Mouse (Mus musculus) ES-E14 (cell line): ENCODE results near the gene Xpa. TPM values are rescaled to one million over a fixed set of nuclear protein-coding genes. Genes with fewer than 3 reads are reported as not detected.

ENCODE experiments used
- DNase-seq: peaks from one replicate; pipeline ENCODE4 v3.0.0-alpha.2; 2013; ENCODE audit warnings: low read depth, low spot score
- H3K27ac ChIP-seq: 2 replicates; pipeline ENCODE4 v1.5.1; 2012; ENCODE audit warnings: low read depth, mild to moderate bottlenecking, low read length, moderate library complexity, mixed read lengths; ENCODE audit not compliant: poor library complexity, insufficient read depth, severe bottlenecking
- H3K36me3 ChIP-seq: 2 replicates; pipeline ENCODE4 v1.6.1; 2012; ENCODE audit warnings: mild to moderate bottlenecking, low read length, moderate library complexity, mixed read lengths; ENCODE audit not compliant: control insufficient read depth, poor library complexity, insufficient read depth, severe bottlenecking
- H3K4me1 ChIP-seq, 2 experiments: fragments of 150-350 bp in 1 of 2; sonication (generic) in 1 of 2; 2 replicates each; pipeline ENCODE4 v1.6.1; 2012; ENCODE audit warnings: low read length in 2 of 2, mild to moderate bottlenecking in 1 of 2, mixed read lengths in 1 of 2; ENCODE audit not compliant: control insufficient read depth in 2 of 2, insufficient read depth in 2 of 2, poor library complexity in 1 of 2
- H3K4me3 ChIP-seq, 2 experiments: fragments of 150-350 bp in 1 of 2; sonication (generic) in 1 of 2; 2 replicates each; pipeline ENCODE4 v1.5.1; 2012; ENCODE audit warnings: low read length in 2 of 2, low read depth in 1 of 2, mild to moderate bottlenecking in 1 of 2, mixed read lengths in 1 of 2; ENCODE audit not compliant: insufficient read depth in 1 of 2, poor library complexity in 1 of 2, severe bottlenecking in 1 of 2
- H3K9ac ChIP-seq: 2 replicates; pipeline ENCODE4 v1.6.1; 2012; ENCODE audit warnings: low read depth, mild to moderate bottlenecking, low read length, mixed read lengths; ENCODE audit not compliant: poor library complexity, insufficient read depth, severe bottlenecking
- H3K9me3 ChIP-seq: fragments of 150-350 bp; sonication (generic); 2 replicates; pipeline ENCODE4 v1.6.1; 2012; ENCODE audit warnings: low read depth, mild to moderate bottlenecking, low read length; ENCODE audit not compliant: control insufficient read depth, insufficient read depth
- CHD2 ChIP-seq: IDR thresholded peaks from 2 replicates; pipeline ENCODE4 v1.6.1; 2014; ENCODE audit warnings: mild to moderate bottlenecking, low read depth, low read length, inconsistent platforms
- HCFC1 ChIP-seq: IDR thresholded peaks from 2 replicates; pipeline ENCODE4 v1.6.1; 2012; ENCODE audit warnings: low read length, inconsistent platforms, borderline replicate concordance; ENCODE audit not compliant: insufficient read depth
- MAFK ChIP-seq: IDR thresholded peaks from 2 replicates; pipeline ENCODE4 v1.6.1; 2014; ENCODE audit warnings: mild to moderate bottlenecking, low read depth, low read length, inconsistent platforms; ENCODE audit not compliant: insufficient read depth
- ZC3H11A ChIP-seq: IDR thresholded peaks from 2 replicates; pipeline ENCODE4 v1.6.1; 2012; ENCODE audit warnings: low read depth, mild to moderate bottlenecking, inconsistent platforms, low read length, borderline replicate concordance
- ZNF384 ChIP-seq: IDR thresholded peaks from 2 replicates; pipeline ENCODE4 v1.6.1; 2012; ENCODE audit warnings: low read depth, low read length, inconsistent platforms
- in situ Hi-C, 2 experiments: fragments of 600-800 bp; cut with MboI; formaldehyde crosslinking; loops; one replicate each; pipeline ENCODE4 v1.15.1; 2025; ENCODE audit warnings: low sequenced_read_pairs in 2 of 2, inconsistent platforms in 1 of 2; ENCODE audit not compliant: unreplicated experiment in 2 of 2
- total RNA-seq: library from RNA; depleted of rRNA; stranded (reverse); fragments of 300-350 nt; gene quantifications from 2 replicates; pipeline ENCODE4 v1.2.3, GENCODE M21; 2012

The Xpa gene
- total RNA-seq, 1 experiment = 10.5 TPM

DNA sequence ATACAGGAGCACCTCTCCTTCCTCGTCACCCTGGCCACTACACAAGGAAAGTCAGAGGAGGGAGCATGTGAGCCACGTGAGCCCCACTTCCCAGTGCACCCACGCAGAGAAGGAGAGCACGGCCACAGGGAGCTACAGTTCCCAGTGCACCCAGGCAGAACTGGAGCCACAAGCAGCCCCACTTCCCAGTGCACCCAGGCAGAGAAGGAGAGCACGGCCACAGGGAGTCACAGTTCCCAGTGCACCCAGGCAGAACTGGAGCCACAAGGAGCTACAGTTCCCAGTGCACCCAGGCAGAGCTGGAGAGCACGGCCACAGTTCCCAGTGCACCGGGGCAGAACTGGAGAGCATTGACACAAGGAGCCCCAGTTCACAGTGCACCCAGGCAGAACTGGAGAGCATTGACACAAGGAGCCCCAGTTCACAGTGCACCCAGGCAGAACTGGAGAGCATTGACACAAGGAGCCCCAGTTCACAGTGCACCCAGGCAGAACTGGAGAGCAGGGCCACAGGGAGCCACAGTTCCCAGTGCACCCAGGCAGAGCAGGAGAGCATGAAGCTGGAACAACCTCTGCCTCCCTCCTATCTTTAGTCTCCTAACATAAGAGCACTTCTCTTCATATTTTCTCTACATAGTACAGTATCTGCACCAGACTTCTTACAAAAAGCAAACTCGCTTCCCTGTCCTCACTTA is 66.7 kb downstream of the Xpa start:
- Histone ChIP-seq H3K27ac (no peak overlapping the region), H3K4me1 (no peaks in the 10 kb centered on the region), H3K9me3 (no peaks in the 10 kb centered on the region), H3K36me3 (peaks cover 30% of the 10 kb centered on the region), H3K9ac (no peak overlapping the region), H3K4me3 (no peak overlapping the region)
- DNase-seq = no peak
- in situ Hi-C loops = no loop called here
- TF ChIP-seq ZNF384 = no peak
- no peak for TF ChIP-seq MAFK
- TF ChIP-seq HCFC1 = no peak
- TF ChIP-seq ZC3H11A = no peak
- TF ChIP-seq CHD2 = no peak

GRCm38 (mm10) chr4:46126541-46126940 is 69.6 kb downstream of the Xpa start:
- H3K27ac ChIP-seq = no peak overlapping the region
- TF ChIP-seq ZC3H11A (peak; percentile 74; the same call in 1 of the 2 replicates), ZNF384 (no peak)
- in situ Hi-C loops = no loop called here
- peak; percentile 41 for DNase-seq
- H3K4me1 ChIP-seq = no peaks in the 10 kb centered on the region
- no peak overlapping the region for H3K9ac ChIP-seq
- no peak overlapping the region for H3K4me3 ChIP-seq
- H3K9me3 ChIP-seq = no peaks in the 10 kb centered on the region
- H3K36me3 ChIP-seq = peaks cover 33% of the 10 kb centered on the region

GRCm38 (mm10) chr4:46123358-46123757 is 72.8 kb downstream of the Xpa start:
- H3K27ac ChIP-seq = no peak overlapping the region
- in situ Hi-C loops = no loop called here
- H3K9me3 ChIP-seq = no peaks in the 10 kb centered on the region
- H3K4me3 ChIP-seq = no peak overlapping the region
- H3K36me3 ChIP-seq = peaks cover 29% of the 10 kb centered on the region
- TF ChIP-seq ZNF384 (no peak), MAFK (no peak), ZC3H11A (no peak), CHD2 (no peak), HCFC1 (no peak)
- H3K4me1 ChIP-seq = no peaks in the 10 kb centered on the region
- no peak for DNase-seq
- no peak overlapping the region for H3K9ac ChIP-seq

GRCm38 (mm10) chr4:46120767-46121166 is 75.3 kb downstream of the Xpa start:
- H3K36me3 ChIP-seq = peaks cover 41% of the 10 kb centered on the region
- DNase-seq = no peak
- in situ Hi-C loops = no loop called here

More at GRCm38 (mm10) chr4:46120767-46121166, 75.3 kb downstream of the Xpa start:
- H3K4me3 ChIP-seq = no peak overlapping the region
- no peaks in the 10 kb centered on the region for H3K4me1 ChIP-seq
- TF ChIP-seq HCFC1 = no peak
- TF ChIP-seq ZNF384 = no peak
- TF ChIP-seq CHD2 = no peak
- TF ChIP-seq ZC3H11A = no peak
- TF ChIP-seq MAFK = no peak
- no peak overlapping the region for H3K9ac ChIP-seq
- H3K9me3 ChIP-seq = no peaks in the 10 kb centered on the region
- no peak overlapping the region for H3K27ac ChIP-seq
